Mouse (Mus musculus) left cerebral cortex, adult 11 months (tissue): ENCODE measurements at regions not wholly inside any gene's neighbourhood (a gene's known extent, or its start where the extent isn't known, plus 50 kb on each side); places are given as distances from the start of the nearest gene placed in this dataset.
A peak's percentile ranks its signal among the peaks of the same experiment; 100 is the strongest.

Experiments
- DNase-seq: peaks from one replicate; pipeline ENCODE4 v3.0.0; 2022; ENCODE audit warnings: low spot score

DNA sequence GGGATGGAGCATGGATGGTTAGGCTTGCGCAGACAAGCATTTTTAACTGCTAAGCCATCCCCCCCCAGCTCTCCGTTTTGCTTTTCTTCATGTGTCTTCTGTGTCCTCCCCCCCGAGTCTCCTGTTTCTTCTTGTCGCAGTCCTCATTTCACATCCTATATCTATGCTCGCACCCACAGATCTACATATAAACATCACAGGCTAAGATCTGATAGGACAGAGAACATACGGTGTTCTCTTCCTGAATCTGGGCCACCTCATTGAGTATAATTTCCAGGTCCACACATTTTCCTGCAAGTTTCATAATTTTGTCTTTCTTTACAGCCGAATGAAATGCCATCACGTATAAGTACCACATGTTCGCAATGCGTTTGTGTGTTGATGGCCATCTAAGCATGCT, 168.7 kb downstream of the Zfp36l1 start:
- no peak for DNase-seq

DNA sequence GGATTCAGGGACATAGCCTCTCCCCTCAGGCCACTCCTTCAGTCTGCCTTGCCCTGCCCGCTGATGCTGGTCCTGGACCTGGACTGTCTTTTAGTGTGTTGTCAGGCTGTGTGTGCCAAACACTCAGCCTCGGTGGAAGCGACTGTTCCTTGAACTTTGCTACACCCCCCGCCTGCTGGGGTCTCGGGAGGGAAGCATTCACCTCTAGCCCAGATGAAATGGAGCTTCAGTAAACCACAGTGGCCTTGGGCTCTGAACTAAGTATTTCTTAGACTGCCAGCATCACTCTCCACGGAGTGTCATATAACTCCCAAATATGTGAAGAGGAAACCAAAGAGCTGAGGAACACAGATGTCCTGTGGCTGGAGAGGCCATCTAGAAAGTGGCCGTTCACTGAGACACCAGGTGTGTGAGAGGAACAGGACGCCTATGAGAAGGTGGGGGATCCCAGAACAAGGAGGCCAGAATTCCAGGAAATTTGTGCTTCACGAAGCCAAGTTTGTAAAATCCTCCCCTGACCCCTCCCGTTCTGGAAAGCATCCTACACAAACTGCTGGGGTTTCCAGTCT, 170.2 kb downstream of the Zfp36l1 start:
- no peak for DNase-seq

DNA sequence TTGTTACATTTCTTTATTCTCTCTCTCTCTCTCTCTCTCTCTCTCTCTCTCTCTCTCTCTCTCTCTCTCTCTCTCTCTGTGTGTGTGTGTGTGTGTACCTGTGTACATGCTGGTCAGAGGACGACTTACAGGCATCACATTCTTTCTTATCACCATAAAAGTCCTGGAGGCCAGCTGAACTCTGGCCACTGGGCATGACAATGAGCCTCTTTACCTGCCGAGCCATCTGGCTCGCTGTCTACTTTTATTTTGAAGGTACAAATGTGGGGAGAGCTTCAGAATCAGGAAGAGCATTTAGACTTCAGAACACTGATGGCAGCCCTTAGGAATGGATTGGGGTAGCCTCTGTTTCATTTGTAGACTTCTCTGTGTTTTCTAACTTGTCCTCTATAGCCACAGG, 171.0 kb downstream of the Zfp36l1 start:
- no peak for DNase-seq

- no peak for DNase-seq
Measured at GRCm38 (mm10) chr12:79939436-79939835, 173.4 kb downstream of the Zfp36l1 start.

DNA sequence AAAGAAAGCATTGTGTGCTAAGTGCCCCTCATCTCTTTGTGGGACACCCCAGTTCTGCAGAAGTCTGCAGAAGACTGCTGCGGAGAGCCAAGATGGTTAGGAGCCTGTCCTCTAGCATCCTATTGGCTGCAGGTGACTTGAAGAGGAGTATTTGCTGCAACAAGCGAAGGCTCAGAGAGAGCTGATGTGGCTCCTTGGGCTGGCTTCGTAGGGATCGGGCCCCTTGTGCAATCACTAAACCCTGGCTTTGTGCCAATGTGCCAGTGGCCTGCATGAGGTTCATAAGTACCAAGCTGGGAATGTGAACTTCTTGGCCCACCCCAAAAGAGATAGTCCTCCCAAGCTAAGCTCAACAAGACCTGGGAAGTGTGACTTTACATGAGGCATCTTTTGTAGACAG, 174.9 kb downstream of the Zfp36l1 start:
- no peak for DNase-seq

- DNase-seq, result no peak
Measured at GRCm38 (mm10) chr12:79936698-79937097, 176.1 kb downstream of the Zfp36l1 start.

- no peak for DNase-seq
Measured at GRCm38 (mm10) chr12:79934091-79934490, 178.7 kb downstream of the Zfp36l1 start.

DNA sequence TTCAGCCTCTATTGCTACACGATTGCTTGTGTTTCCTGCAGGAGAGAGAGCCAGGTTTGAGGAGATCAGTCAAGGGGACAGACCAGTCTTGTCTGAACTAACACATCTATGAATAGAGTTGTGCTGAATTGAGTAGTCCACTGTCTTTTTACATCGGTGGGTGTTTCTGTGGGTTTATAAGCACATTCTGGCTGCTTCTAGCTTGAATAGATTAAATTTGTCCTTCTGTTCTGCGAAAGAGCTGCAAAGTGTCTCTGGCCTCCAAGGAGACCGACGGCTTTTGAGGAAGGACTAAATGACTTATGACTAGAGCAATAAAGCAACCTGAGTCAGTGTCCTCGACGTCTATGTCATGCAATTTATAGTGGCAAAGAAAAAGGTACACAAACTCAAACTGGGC, 179.9 kb downstream of the Zfp36l1 start:
- no peak for DNase-seq

GRCm38 (mm10) chr12:79931455-79931854, 181.4 kb downstream of the Zfp36l1 start:
- DNase-seq, result no peak

GRCm38 (mm10) chr12:79929846-79930245, 183.0 kb downstream of the Zfp36l1 start:
- no peak for DNase-seq

DNA sequence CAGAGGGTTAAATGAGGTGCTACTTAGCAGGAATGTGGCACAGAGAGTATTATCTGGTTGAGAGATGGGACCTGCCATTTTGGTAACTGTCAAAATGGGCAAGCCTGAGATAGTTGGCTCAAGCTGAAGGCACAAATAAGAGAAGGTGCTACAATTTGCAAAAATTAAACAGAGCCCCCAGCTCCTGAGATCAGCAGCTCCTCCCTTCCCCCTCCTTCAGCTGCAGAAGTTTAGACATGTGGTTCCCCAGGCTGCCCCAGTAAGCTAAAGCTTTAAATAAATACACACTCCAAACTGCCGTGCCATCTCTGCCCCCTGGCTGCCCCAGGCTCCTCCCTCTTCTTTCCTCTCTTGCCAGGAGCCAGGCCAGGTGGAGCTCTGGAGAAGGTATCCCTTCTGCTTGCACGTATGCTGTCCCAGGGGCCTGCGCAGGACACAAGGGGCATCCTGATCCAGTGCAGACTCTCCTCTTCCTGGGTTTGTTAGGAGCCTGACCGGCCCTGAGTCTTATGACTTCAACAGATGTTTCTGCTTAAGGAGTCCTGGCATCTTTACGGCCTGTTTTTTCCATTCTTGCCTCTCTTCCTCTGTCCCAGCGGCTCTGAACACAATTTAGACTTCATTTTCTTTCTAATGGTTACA, 184.0 kb downstream of the Zfp36l1 start:
- DNase-seq, result no peak

GRCm38 (mm10) chr12:79928298-79928697, 184.5 kb downstream of the Zfp36l1 start:
- DNase-seq, result no peak

DNA sequence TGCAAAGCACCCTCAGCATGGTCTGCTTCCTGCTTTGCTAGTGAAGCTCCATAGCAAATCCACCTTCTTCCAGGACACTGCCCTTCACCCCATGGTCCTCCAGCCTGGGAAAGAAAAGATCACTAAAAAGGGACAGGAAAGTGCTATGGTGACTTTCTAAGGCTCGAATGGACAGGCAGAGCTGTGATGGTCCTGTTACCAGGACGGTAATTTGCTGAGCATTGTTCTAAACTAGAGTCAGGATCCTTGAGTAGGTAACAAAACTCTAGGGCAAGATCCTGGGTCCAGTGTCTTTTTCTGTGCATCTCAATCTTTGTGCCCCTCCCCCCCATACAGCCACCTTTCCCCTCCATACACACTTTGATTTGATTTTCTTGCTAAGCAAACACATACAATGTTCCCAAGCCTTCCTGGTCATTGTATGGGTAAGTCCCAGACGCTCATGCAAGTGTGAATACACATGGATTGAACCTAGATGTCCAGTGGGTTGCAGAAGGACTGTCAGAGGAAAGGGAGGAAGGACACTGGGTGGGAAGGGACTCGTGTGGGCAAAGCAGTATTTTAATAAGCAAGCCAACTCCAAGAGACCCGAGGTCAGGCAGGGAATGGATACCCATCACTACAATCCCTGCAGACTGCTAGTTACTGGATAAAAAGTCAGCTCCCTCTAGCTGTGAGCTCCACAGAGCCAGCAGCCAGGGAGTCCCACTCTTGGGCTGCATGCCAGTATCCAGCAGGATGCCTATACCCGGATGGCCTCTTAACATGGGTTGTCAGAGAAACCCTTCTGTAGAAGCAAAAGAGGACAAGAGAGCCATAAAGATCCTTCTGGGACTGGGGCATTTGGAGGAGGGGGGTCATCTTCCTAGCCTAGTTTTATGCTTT, 186.9 kb downstream of the Zfp36l1 start:
- no peak for DNase-seq

GRCm38 (mm10) chr12:79924921-79925703, 187.7 kb downstream of the Zfp36l1 start:
- DNase-seq, result peak; percentile 38

- no peak for DNase-seq
Measured at GRCm38 (mm10) chr12:79923811-79924210, 189.0 kb downstream of the Zfp36l1 start.

GRCm38 (mm10) chr12:79921786-79922185, 191.0 kb downstream of the Zfp36l1 start:
- no peak for DNase-seq

DNA sequence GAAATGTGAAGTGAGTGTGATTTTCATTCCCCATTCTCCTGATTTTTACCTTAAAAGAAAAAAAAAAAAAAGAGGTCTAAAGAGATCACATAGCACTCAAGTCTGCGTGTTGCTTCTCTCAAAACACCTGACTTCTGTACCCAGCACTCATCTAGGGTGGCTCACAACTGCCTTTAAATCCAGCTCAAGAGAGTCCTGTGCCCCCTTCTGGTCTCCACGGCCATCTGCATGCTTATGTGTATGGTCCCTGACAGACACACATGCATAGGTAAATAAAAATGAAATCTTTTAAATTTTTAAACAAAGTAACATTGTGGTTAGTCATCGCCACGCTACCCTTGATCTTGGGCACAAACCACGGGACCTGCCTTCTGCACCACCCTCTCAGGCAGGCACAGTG, 193.8 kb downstream of the Zfp36l1 start:
- no peak for DNase-seq

- DNase-seq, result no peak
Measured at GRCm38 (mm10) chr12:79917634-79918289, 195.1 kb downstream of the Zfp36l1 start.

DNA sequence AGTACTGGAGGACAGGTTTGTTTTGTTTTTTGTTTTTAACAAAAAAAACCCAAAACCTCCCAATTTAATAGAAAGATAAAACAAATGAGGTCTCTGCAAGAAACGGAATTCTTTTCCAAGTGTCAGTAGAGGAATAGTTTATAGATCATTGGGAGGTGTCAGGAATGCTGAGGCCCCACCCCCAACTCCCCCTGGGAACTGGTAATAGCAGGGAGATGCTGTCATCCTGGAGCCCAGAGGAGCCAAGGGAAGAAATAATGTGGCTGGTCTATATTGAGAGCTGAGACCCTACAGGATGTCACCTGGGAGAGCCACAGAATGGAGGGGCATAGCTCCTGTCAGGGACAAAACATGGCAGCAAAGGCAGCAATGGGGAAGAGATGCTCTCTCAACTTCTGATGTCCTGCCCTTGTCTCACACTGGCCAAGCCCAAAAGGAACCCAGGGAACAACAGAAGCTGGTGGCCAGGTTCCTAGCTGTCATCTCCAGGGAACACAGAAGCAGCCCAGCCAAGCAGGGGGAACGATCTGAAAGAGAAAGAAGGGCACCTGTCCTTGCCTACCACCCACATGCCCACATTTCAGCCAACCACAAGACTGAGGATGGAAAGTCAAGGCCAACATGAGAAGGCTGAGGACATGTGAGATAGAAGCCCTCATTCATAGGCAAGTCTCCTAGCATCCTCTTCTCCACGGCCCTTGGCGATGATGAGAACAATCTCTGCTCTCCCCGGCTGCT, 195.7 kb downstream of the Zfp36l1 start:
- no peak for DNase-seq

DNA sequence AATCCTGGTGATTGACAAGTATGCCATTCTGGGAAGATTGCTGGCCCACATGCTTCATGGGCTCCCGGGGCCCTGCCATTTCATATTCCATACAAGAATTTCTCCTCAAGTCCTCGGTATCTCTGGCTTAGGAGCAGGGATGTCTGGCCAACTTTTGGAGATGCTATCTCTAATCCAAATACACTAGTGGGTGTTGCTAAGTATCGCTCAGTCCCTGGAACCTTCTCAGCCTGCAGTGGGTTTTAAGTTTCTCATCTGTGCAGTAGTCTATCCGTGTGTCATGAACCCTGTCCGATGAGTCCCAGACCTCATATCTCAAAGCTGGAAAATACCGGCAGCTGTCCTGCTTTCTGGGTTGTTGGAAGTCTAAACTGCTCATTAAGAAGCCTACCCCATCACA, 198.9 kb downstream of the Zfp36l1 start:
- no peak for DNase-seq
